Mouse (Mus musculus): ENCODE measurements around the gene Gm21969.

Gene Gm21969

DNA sequence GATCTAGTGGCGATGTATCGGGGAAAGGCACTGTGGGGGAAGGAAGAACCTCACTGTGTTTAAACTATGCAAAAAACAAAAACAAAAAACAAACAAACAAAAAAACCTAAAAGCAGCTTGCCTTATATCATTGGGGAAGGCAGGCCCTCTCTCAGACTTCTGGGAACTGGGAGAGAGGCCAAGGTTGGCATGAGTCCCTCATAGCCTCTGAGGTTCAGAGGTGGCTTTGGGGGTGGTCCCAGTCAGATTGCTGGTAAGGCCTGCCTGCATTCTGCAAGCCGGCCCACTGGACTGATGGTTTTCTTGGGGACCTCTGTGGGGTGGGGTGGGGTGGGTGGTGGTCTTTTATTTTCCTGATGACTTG is 14.0 kb downstream of the Gm21969 start:
- no peak for DNase-seq (ENCODE audit: low spot score in 2 of 2)

DNA sequence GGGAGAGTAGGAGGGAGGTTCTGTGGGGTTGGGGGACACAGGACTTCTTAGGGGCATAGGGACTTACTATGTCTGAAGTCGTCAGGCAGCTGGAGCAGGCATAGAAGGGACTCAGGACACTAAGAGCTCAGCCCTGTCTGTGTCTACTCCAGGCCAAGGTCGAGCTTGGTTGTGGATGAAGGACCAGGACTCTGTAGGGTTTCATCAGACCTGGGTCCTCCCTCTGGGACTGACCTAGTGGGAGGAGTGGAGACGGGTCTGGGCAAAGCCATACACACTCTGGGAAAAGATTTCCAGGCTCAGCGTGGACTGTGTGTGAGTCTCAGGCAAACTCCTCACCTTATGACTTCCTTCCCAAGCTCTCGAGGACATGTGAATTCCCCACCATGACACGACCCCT is 16.8 kb downstream of the Gm21969 start:
- DNase-seq (ENCODE audit: low spot score in 2 of 2): no peak

DNA sequence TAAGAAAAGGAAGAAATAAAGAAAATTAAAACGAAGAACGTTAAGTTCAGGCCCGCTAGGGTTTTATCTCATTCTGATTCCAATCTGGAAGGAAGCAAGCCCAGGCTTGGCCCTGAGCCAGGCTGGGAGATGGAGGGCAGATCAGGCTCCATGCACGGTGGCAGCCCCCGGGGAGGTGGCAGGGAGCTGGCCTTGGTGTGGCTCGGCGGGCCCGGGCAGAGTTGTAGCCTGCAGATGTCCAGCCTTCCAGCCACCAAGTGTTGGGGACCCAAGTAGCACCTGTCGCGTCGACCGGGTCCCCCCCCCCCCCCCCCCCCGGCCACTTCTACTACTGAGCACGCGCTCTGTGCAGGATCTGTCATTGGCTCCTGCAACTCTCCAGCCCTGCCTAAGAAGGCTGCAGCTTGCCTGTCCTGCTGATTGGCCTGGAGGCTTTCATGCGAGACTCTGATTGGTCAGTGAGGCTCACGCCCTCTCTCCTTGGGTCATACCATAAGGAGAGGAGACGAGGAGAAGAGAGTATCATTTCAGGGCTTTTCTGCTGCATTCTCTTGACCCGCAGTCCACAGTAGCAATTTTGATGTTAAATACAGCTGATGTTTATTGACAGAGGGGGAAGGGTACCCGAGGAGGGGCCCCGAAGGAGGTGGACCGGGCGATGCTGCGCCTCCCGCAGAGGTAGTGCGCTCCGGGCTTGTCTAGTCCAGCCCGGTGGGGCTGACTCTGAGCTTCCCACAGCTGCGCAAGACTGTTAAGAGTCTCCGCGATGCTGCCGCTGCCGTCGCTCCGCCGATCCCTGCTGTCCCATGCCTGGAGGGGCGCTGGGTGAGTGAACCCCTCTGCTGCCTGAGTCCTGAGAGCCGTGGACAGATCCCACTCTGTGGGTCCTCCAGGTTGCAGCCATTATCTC is 19.6 kb downstream of the Gm21969 start, which contains the start of gene Aldh4a1:
TSS of gene Aldh4a1 (plus strand) at position 494 of the 910 bp plus-strand sequence.
- peak; percentile 94 to 96 for DNase-seq (ENCODE audit: low spot score in 2 of 2)

DNA sequence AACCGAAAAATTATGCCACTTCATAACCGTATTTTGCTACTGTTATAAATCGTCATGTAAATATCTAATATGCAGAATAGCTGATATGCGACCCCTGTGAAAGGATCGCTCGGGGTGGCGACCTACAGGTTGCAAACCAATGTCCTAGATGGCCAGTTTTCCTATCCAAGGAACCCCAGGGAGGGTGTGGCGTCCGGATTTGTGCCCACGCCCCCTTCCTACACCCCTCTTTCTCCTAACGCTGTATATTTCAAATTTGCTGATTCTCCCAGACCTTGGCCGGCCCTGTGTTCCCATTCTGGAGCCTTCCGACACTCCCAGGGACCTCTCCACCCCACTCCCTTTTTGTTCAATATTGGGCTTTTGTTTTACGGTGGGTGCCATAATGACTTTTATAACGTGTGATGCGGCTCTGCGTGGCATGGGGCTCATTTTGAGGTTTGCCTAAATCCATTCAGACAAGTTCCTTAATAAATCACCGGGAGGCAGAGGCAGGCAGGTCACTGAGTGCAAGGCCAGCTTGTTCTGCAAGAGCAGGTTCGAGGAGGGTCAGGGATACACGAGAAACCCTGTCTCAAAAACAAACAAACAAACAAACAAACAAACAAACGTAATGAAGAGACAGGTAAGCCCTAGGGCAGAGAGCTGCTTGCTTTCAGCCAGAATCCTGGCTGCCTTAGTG is 20.6 kb downstream of the Gm21969 start:
- no peak for DNase-seq (ENCODE audit: low spot score in 2 of 2)

DNA sequence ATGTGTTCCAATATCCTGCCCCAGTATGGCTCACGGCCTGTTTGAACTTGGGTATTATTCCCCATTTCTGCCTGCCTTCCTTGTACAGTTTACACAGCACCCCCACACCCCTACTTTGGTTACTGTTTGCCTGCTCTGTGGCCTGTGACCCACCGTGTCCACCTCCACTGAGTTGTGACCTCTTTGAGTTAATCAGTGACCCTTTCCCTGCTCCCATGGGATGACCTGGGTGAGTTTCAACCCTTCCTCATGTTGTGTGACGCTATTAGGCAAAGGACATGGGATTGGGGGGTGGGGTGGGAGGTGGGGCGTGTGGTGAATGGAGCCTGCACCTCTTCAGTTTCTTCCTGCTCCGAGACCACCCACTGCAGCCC is 21.1 kb downstream of the Gm21969 start:
- DNase-seq (ENCODE audit: low spot score in 2 of 2): no peak

DNA sequence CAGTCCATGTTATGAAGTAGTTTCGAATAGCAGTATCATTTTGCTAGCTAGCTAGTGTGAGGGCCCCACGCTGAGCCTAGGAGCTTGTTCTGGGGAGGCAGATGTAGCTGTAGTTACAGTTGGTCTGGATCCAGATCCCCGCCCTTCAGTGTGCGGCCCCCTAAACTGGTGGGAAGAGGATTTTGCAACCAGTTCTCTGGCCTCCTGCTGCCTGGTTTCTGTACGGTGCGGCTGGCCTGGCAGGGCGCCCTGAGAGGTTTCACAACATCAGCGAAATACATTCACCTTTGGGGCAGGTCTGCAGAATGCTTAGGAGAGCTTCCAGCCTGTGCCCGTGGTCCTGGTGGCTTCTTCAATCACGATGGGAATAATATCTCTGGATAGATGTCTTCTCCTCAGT is 21.7 kb downstream of the Gm21969 start:
- no peak for DNase-seq (ENCODE audit: low spot score in 2 of 2)

DNA sequence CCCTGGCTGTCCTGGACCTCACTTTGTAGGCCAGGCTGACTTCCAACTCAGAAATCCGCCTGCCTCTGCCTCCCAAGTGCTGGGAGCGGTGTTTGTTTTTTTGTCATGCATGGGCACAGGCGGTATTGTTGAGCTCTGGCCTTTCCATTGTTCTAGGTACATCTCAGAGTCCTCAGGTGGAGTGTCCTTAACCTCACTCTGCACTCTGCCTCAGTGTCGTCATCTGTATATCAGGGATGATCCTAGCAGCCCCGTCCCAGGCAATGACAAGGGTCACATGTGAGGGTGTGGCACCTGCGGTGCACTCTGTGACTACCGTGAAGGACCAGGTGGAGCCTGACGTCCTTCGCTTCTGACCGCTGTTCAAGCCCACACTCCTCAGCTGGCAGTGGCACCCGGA is 24.4 kb downstream of the Gm21969 start:
- DNase-seq (ENCODE audit: low spot score in 2 of 2): no peak

DNA sequence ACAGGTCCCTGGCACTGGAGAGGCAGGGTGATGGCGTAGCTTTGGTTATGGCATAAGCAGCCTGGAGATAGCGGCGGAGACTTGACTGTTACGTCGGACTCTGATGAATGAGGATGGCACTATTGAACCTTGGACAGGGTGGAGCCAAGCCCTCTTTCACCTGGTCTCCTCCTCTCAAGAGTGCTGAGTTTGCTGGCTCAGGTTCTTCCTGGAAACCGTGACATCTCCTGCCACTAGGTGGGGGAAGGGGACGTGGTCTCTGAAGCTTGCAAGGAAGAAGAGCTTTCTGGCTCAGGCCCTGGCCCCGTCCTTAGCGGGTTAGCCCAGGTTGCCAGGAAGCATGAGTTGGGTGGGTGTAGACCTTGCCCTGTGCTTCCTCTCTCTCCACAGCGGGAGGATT is 27.2 kb downstream of the Gm21969 start:
- no peak for DNase-seq (ENCODE audit: low spot score in 2 of 2)

DNA sequence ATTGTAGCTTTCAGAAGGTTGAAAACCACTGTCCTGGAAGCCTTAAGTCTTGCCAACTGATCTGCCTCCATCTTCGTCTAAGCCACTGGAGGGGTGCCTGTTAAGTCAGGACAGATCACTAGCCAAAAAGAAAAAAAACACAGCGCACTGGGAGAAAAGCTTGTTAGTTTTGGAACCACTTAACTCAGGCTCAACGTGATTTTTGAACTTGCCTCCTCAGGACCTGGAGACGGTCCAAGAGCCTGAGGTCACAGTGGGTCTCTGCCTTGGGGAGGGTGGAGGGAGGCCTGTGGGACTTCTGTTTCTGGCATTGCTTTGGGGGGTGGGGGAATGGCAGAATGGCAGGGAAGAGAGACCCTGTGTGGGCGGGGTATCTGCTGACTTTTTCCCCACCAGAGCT is 28.2 kb downstream of the Gm21969 start:
- no peak for DNase-seq (ENCODE audit: low spot score in 2 of 2)

DNA sequence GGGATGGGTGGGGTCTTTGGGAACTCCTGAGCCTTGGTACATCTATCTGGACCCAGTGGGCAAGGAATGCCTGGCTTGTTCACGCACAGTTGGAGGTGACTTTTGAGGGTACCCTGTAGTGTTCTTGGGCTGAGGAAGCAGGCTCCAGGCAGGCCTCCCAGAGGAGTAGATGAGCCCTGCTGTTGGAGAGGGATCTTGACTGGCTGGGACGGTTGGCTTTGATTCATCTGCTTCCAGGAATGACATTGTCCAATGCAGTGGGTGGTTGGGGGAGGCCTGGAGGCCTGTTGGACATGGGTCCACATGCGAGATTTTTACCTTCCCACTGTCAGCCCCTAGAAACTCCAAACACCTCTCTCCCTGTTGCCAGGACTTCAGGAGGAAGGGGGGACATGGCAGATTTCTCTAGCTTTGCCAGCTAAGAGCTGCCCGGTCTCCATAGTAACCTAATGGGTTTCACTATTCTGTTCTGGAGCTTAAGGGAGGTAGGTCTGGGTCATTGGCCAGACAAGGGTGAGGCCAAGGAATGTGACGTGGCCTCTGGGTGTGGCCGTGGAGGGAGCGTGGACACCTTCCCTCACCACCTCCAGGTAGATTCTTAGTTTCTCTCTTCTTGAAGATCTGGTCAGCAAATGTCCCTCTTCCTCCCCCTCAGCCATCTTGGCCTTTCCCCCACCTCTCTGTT is 28.7 kb downstream of the Gm21969 start:
- no peak for DNase-seq (ENCODE audit: low spot score in 2 of 2)

DNA sequence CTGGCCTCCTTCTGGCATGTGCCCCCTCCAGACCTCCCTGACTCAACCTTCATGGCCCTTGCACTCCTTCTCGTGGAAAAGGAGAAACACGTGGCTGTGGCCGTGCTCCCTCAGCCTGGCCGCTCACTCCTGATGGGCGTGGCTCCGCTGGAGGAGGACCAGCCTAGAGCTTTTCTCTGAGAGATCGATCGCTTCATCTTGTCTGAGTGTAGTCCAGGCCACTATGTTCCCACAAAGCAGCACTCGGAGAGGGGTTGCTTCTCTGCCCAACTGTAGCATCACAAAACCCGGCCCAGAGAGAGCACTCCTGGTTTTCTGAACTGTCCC is 29.2 kb downstream of the Gm21969 start:
- DNase-seq (ENCODE audit: low spot score in 2 of 2): no peak

DNA sequence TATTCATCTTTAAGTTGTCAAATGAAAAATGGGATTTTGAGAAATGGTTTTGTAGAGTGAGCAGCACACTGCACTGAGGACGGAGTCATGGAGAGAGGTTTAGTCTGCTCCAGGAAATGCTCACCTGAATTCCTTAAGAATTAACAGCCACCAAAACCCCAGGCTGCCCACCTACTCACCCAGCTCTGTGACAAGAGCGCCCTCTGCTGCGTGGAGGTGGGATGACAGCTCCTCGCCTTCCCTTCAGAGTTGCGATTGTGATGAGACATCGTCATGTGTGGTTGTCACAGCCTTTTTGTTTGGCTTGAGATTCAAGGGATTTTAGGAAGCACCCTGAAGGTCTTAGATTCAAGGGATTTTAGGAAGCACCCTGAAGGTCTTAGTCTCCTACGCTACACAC is 33.4 kb downstream of the Gm21969 start:
- DNase-seq (ENCODE audit: low spot score in 2 of 2): peak in 1 of 2 experiments; percentile 74

DNA sequence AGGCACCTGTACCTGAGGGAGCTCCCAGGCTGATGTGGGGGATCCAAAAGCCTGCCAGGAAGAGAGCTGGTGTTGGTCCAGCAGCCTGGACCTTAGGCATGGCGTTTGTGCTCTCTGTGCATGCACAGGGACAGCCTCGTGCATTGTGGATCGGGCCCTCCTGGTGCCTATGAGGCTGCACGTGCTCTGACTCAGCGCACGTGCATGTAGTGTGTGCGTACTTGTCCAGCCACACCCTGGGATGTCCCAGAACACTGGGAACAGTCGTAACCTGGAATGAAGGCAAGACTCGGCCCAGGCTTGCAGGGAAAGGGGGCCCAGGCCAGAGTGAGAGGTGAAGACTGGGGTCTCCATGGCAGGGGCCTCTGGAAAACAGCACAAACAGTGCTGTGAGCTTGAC is 34.9 kb downstream of the Gm21969 start:
- no peak for DNase-seq (ENCODE audit: low spot score in 2 of 2)

DNA sequence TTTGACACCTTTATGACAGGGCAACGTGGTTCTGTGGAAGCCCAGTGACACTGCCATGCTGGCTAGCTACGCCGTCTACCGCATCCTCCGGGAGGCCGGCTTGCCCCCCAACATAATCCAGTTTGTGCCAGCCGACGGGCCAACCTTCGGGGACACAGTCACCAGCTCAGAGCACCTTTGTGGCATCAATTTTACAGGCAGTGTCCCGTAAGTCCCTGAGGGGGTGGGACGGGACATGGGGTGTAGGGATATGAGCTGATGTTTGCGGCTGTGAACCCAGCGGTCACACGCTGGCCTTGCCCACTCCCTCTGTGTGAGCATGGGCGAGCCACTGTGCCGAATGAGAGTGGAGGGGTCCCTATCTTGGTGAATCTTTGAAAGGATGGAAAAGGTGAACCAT is 35.4 kb downstream of the Gm21969 start:
- DNase-seq (ENCODE audit: low spot score in 2 of 2): no peak

DNA sequence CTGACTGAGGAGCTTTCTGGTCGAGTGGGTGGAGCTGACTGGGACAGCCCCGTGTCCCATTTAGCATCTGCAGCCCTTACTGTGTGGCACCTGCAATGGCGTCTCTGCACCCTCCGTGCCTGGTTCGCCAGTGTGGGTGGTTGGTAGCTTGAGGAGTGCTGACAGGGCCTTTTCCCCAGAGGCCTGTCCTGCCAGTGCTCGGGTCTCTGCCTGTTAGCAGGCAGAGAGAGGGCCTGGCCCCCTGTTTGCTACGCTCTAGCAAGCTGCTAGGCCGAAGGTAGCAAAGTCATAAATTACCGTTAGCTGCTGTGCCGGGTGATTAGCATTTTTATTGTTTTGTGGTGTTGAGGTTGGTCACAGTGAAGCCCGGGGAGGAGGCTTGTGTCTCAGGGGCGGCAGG is 36.8 kb downstream of the Gm21969 start:
- DNase-seq (ENCODE audit: low spot score in 2 of 2): no peak

DNA sequence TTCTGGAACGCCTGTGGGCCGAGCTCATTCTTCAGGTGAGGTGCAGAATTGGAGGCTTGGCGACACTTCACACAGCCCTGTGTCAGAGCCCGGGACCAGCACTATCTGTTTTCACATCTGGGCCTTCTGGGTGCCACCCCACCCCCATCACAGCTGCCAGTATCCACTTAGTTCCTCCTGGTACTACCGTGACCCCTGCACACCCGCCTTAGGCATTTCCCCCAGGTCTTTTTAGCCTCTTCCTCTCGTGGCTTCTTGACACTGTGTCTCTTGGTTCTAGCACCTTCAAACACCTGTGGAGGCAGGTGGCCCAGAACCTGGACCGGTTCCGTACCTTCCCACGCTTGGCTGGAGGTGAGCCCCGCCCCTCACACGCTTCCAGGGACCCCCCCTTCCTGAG is 37.3 kb downstream of the Gm21969 start:
- DNase-seq (ENCODE audit: low spot score in 2 of 2): no peak

DNA sequence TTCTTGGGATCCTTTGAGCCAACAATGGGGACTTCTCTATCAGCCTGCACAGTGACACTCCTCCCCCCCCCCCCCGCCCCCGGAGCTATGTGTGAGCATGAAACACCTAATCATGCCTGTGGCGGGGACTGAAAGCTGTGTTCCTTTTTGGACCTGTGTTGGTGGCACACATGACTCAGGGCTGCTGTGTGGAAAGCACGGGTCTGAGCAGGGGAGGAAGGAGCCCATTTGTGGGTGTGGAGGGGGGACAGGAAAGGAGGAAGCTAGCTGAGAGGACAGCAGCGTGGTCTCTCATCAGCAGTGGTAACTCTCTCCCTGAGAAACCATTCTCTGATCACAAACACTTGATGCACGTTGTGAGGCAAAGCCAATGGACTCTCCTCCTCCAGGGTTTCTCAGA is 37.8 kb downstream of the Gm21969 start:
- DNase-seq (ENCODE audit: low spot score in 2 of 2): no peak

DNA sequence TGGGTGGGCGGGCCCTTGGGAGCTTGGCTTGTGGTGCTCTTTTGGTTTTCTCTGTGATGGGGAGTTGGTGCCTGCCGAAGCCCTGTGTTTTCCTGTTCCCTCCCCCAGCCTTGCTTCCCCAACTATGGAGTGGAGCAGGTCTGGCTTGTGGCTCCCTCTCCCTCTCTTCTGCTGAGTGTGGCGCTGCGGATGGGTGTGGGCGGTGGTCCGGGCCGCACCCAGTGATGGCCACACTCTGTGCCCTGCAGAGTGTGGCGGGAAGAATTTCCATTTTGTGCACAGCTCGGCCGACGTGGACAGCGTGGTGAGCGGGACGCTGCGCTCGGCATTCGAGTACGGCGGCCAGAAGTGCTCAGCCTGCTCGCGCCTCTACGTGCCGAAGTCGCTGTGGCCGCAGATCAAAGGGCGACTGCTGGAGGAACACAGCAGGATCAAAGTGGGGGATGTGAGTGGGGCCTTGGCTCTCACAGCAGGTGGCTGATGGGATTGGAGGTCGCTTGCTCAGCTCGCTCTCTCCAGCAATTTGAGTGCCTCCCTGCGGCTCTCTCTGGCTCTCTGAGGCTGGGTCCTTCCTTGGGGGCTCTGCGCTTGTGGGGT is 38.9 kb downstream of the Gm21969 start:
- no peak for DNase-seq (ENCODE audit: low spot score in 2 of 2)

DNA sequence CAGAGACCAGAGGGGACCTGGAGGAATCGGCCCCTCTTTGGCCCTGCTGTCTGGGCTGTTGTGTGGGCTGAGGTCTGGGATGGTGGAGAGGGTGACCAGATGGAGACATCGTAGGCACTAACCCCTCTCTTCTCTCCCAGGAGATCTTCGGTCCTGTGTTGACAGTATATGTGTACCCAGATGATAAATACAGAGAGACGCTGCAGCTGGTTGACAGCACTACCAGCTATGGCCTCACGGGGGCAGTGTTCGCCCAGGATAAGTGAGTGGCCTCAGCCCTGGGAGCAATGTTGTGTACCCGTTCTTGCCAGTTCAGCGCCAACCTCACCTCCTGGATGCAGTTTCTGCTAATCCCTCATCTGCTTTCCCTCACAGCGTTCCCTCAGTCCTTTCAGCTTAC is 41.0 kb downstream of the Gm21969 start:
- peak in 1 of 2 experiments; percentile 80 for DNase-seq (ENCODE audit: low spot score in 2 of 2)

DNA sequence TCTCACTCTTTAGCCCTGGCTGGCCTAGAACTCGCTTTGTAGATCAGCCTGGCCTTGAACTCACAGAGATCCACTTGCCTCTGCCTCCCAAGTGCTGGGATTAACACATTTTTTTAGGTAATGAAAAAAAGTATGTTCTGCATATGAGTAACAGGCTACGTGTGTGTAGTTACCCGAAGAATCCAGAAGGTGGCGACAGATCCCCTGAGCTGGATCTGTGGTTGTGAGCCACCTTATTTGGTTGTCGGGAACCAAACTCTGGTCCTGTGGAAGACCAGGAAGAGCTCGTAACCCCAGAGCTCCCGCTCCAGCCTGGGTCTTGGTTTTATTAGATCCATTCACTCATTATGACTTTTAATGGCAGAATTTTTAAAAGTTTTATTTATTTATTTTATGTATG is 43.9 kb downstream of the Gm21969 start:
- no peak for DNase-seq (ENCODE audit: low spot score in 2 of 2)

DNA sequence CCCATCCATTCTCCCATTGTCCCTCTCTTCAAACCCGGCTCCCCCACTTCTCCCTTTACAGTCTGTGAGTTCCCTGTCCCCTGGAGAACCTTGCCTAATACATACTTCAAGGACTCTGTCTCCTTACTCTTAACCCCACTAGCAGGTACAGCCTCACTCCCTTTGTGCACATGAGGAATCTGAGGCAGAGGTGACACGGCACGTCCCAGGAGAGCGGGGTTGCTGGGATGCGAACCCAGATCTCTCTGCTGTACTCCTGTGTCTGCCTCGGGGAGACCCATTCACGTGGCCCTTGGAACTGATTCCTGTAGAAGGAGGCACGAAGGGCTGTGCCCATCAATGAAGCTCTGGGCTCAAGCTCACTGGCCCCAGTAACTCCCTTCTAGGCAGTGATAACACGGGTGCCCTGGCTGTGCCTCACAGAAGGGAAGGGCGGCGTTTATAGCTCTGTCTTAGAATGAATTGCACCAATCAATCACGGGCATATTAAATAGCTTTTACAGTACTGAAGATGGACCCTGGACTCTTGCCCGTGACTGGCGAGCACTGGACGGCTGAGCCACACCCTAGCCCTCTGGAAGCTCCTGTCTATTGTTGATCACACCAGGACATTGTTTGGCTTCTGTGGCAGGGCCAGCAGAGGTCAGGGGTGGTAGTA is 47.2 kb downstream of the Gm21969 start:
- no peak for DNase-seq (ENCODE audit: low spot score in 2 of 2)

DNA sequence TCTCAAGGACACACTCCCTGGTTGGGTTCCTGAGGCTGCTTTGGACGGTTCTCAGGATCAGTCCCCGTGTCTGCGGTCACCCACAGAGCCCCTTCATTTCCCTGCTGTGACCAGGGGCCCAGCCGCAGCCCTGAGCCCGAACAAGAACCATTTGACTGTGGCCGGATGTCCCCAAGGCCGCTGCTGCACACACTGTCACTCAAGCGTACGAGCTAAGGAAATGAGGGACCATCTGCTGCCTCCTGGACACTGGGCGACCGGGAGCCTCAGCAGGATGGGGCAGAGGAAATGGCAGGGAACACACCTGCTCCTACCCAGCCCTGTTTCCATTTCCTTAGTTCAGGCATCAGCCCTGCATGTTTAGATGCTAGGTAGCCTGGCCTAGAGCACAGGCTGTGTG is 47.9 kb downstream of the Gm21969 start:
- no peak for DNase-seq (ENCODE audit: low spot score in 2 of 2)

Data from left cerebral cortex, adult 9 months (tissue).